Mouse (Mus musculus) intestine, embryonic 15.5 days (tissue): Measurements from ENCODE around the gene Fmn2. TPM values are rescaled to one million over a fixed set of nuclear protein-coding genes. Genes with fewer than 3 reads are reported as not detected.

Experiments
- ATAC-seq: fragments of 200-750 bp; cut with Nextera tagmentation; 2 replicates; pipeline ENCODE4 v1.8.0; 2017; ENCODE audit warnings: moderate TSS enrichment, moderate library complexity
- H3K27ac ChIP-seq: fragments of 300-500 bp; sonication (generic); 2 replicates; pipeline ENCODE4 v1.5.1; 2015; ENCODE audit warnings: mild to moderate bottlenecking, inconsistent platforms
- H3K27me3 ChIP-seq: fragments of 300-500 bp; sonication (generic); replicated peaks from 2 replicates; pipeline ENCODE4 v1.6.1; 2015; ENCODE audit warnings: inconsistent platforms
- H3K36me3 ChIP-seq: fragments of 300-500 bp; sonication (generic); 2 replicates; pipeline ENCODE4 v1.6.1; 2015; ENCODE audit warnings: inconsistent platforms
- H3K4me1 ChIP-seq: fragments of 300-500 bp; sonication (generic); replicated peaks from 2 replicates; pipeline ENCODE4 v1.6.1; 2015; ENCODE audit warnings: inconsistent platforms
- H3K4me2 ChIP-seq: fragments of 300-500 bp; sonication (generic); replicated peaks from 2 replicates; pipeline ENCODE4 v1.6.1; 2015; ENCODE audit warnings: mild to moderate bottlenecking, inconsistent platforms
- H3K4me3 ChIP-seq: fragments of 300-500 bp; sonication (generic); replicated peaks from 2 replicates; pipeline ENCODE4 v1.5.1; 2015; ENCODE audit warnings: inconsistent platforms
- H3K9ac ChIP-seq: fragments of 300-500 bp; sonication (generic); 2 replicates; pipeline ENCODE4 v1.6.1; 2015; ENCODE audit warnings: inconsistent platforms
- H3K9me3 ChIP-seq: fragments of 300-500 bp; sonication (generic); 2 replicates; pipeline ENCODE4 v1.6.1; 2016; ENCODE audit warnings: inconsistent platforms
- WGBS: fragments of 180-500 bp; shearing (Covaris S2); methylation state at CpG from one replicate; pipeline ENCODE4 v1.1.7; 2015; 5-methylcytosine and 5-hydroxymethylcytosine counted together
- polyA plus RNA-seq: library from polyadenylated mRNA; unstranded; fragments of >200 nt; fragmentation: Nextera tagmentation; extraction: Ambion mirVana; gene quantifications from 2 replicates; pipeline ENCODE4 v1.2.1, GENCODE M21; 2015

The Fmn2 gene
- polyA plus RNA-seq, 1 experiment from 2014 or later: 0.89 TPM

DNA sequence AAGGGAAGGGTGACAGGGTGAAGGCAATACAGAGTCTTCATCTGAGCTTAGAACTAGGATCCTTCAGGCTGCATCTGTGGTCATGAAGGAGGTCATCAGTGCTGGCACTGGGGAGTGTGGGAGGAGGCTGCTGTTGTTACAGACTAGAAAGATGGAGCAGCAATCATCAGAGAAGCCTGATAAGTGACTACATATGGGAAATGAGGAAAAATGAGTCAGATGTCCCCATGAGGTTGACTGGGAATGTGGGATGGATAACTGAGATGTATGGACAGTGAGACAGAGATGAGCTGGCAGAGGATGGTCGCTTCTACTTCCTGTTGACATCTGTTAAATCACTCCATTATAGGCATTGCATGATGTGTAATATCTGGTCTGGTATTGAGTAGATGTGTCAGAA is 139.3 kb downstream of the Fmn2 start:
- Histone ChIP-seq H3K9me3 (no peaks in the 10 kb centered on the region), H3K4me3 (no peak overlapping the region), H3K4me1 (no peaks in the 10 kb centered on the region), H3K36me3 (no peaks in the 10 kb centered on the region), H3K27me3 (no peaks in the 10 kb centered on the region), H3K4me2 (no peak overlapping the region), H3K9ac (no peak overlapping the region), H3K27ac (no peak overlapping the region)
- WGBS: 83% methylated on average over 1 of the region's 1 CpGs
- ATAC-seq: no peak

GRCm38 (mm10) chr1:174643431-174644010 is 141.9 kb downstream of the Fmn2 start:
- no peak for ATAC-seq
- Histone ChIP-seq H3K9me3 (no peaks in the 10 kb centered on the region), H3K9ac (no peak overlapping the region), H3K4me1 (no peaks in the 10 kb centered on the region), H3K4me3 (no peak overlapping the region), H3K27ac (no peak overlapping the region), H3K36me3 (no peaks in the 10 kb centered on the region), H3K4me2 (no peak overlapping the region), H3K27me3 (no peaks in the 10 kb centered on the region)
- WGBS: 93% methylated on average over 5 of the region's 5 CpGs

- no peak for ATAC-seq
- H3K9ac ChIP-seq: no peak overlapping the region
- 95% methylated on average over 11 of the region's 11 CpGs for WGBS
- no peaks in the 10 kb centered on the region for H3K4me1 ChIP-seq
- no peaks in the 10 kb centered on the region for H3K36me3 ChIP-seq
- H3K4me3 ChIP-seq: no peak overlapping the region
- no peak overlapping the region for H3K4me2 ChIP-seq
- no peaks in the 10 kb centered on the region for H3K27me3 ChIP-seq
- no peaks in the 10 kb centered on the region for H3K9me3 ChIP-seq
- no peak overlapping the region for H3K27ac ChIP-seq
Observed at GRCm38 (mm10) chr1:174649421-174649826, 147.8 kb downstream of the Fmn2 start.

DNA sequence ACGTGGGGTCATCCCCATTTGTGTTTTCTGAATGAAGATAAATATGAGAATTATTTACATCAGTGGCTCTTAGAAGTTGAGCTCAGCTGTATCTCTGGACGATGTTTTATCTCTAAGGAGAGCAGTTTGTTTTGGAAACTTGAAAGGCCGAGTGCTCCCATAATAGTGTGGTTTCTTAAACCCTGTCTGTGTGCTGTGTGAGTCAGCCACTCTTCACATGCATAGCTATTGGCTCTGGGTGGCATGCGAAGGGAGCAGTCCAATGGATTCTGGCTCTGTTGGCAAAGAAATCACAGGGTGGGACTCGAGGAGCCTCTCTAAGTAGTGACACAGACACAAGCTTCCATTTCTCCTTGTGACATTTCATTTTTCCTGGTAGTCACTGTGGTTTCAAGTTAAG is 152.9 kb downstream of the Fmn2 start:
- ATAC-seq: no peak
- whole genome bisulfite sequencing: 33% methylated on average over 5 of the region's 5 CpGs
- H3K4me2 ChIP-seq: no peak overlapping the region
- H3K27me3 ChIP-seq: no peaks in the 10 kb centered on the region
- H3K9me3 ChIP-seq: no peaks in the 10 kb centered on the region
- H3K36me3 ChIP-seq: no peaks in the 10 kb centered on the region
- no peak overlapping the region for H3K27ac ChIP-seq
- H3K4me1 ChIP-seq: no peaks in the 10 kb centered on the region
- H3K4me3 ChIP-seq: no peak overlapping the region
- H3K9ac ChIP-seq: no peak overlapping the region

DNA sequence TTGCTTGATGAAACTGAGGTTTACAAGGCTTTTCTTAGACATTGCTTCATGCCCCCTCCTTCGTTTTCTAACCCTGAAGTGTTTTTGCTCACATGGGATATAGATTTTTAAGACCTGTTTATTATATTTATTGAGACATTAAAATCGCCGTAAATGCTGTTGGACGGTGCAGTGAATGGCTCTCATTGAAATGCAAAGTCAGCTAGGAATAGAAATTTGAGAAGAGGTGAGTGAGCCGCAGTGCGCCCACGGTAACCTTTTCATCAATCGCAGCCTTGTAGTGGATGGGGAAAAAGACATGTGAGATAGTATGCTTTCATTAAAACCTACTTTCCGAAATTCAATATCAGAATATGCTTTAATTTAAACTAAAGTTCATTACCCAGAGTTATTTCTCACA is 153.7 kb downstream of the Fmn2 start:
- WGBS: 74% methylated on average over 9 of the region's 9 CpGs
- no peak for ATAC-seq

GRCm38 (mm10) chr1:174656554-174656953 is 154.9 kb downstream of the Fmn2 start:
- no peak overlapping the region for H3K27ac ChIP-seq
- no peak for ATAC-seq
- no peak overlapping the region for H3K9ac ChIP-seq
- H3K36me3 ChIP-seq: no peaks in the 10 kb centered on the region
- 93% methylated on average over 4 of the region's 4 CpGs for WGBS
- no peaks in the 10 kb centered on the region for H3K9me3 ChIP-seq
- no peak overlapping the region for H3K4me2 ChIP-seq
- no peaks in the 10 kb centered on the region for H3K27me3 ChIP-seq
- H3K4me3 ChIP-seq: no peak overlapping the region
- H3K4me1 ChIP-seq: no peaks in the 10 kb centered on the region

More for the DNA sequence above, 153.7 kb downstream of the Fmn2 start:
- no peak overlapping the region for H3K9ac ChIP-seq
- H3K27me3 ChIP-seq: no peaks in the 10 kb centered on the region
- no peaks in the 10 kb centered on the region for H3K4me1 ChIP-seq
- H3K36me3 ChIP-seq: no peaks in the 10 kb centered on the region
- no peak overlapping the region for H3K27ac ChIP-seq
- H3K4me3 ChIP-seq: no peak overlapping the region
- H3K4me2 ChIP-seq: no peak overlapping the region
- H3K9me3 ChIP-seq: no peaks in the 10 kb centered on the region

GRCm38 (mm10) chr1:174659459-174660223 is 158.0 kb downstream of the Fmn2 start:
- peak; percentile 67 for ATAC-seq
- no peaks in the 10 kb centered on the region for H3K9me3 ChIP-seq
- H3K4me2 ChIP-seq: no peak overlapping the region
- H3K27ac ChIP-seq: no peak overlapping the region
- no peaks in the 10 kb centered on the region for H3K27me3 ChIP-seq
- 28% methylated on average over 12 of the region's 12 CpGs for WGBS
- no peaks in the 10 kb centered on the region for H3K4me1 ChIP-seq
- H3K36me3 ChIP-seq: no peaks in the 10 kb centered on the region
- no peak overlapping the region for H3K4me3 ChIP-seq
- H3K9ac ChIP-seq: no peak overlapping the region

DNA sequence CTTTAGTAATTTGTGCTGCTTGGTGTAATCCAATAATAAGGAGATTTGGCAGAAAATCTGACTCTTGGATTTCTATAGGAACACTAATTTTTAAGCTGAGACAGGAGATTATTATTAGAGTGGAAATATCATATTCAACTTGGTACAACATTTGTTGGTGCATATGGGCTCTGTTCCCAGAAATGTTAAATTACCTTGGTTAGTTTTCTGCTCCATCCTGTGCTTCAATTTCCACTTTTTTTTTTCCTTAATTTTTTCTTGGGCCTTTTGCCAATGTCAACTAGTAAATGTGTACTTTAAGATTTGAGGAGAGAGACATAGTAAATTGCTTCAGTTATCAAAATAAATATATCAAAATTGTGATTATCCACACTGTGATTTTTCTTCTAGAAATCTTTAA is 163.5 kb downstream of the Fmn2 start:
- H3K27me3 ChIP-seq: no peaks in the 10 kb centered on the region
- no peaks in the 10 kb centered on the region for H3K36me3 ChIP-seq
- no peak for ATAC-seq
- H3K4me3 ChIP-seq: no peak overlapping the region
- H3K27ac ChIP-seq: no peak overlapping the region
- H3K9ac ChIP-seq: no peak overlapping the region
- no peaks in the 10 kb centered on the region for H3K9me3 ChIP-seq
- no peaks in the 10 kb centered on the region for H3K4me1 ChIP-seq
- H3K4me2 ChIP-seq: no peak overlapping the region

DNA sequence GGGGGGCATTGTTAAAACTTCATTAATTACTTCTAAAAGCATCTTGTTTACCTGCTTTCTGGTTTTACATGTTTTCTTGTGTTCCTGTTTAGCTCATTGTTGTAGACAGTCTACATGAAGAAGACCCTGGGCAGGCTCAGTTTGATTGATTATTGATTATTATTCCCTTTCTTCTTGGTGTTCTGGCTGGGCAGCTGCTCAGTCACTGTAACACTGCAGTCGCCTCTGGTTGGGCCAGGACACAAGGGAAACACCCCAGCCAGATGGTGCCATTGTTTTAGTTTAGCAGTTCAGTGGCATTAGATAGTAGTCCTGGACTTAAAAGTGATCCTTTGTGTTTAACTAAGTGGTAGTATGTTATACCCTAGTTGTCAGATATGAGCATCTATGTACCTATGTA is 167.5 kb downstream of the Fmn2 start:
- ATAC-seq: no peak
- 93% methylated on average over 1 of the region's 1 CpGs for WGBS
- Histone ChIP-seq H3K36me3 (no peaks in the 10 kb centered on the region), H3K9ac (no peak overlapping the region), H3K4me2 (no peak overlapping the region), H3K27me3 (no peaks in the 10 kb centered on the region), H3K4me3 (no peak overlapping the region), H3K27ac (no peak overlapping the region), H3K9me3 (no peaks in the 10 kb centered on the region), H3K4me1 (no peaks in the 10 kb centered on the region)

DNA sequence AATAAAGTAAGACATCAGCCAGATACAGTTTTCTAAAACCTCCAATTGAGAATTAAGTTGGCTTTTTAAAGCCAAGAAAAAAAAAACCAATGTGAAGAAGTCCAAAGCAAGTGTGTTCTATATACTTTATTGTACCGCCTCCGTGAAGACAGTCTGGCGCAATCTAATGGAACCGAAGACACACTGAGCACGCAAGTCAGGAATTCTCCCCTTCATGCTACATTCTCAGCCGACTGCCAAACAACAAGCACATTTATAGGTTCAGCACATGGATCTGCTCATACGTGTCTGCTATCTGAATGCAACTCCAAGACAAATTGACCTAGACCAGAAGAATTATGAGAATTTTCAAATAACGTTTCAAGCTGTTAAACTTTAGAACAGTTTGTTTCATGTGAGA is 169.2 kb downstream of the Fmn2 start:
- no peaks in the 10 kb centered on the region for H3K9me3 ChIP-seq
- H3K36me3 ChIP-seq: no peaks in the 10 kb centered on the region
- no peaks in the 10 kb centered on the region for H3K27me3 ChIP-seq
- no peaks in the 10 kb centered on the region for H3K4me1 ChIP-seq
- 63% methylated on average over 8 of the region's 8 CpGs for WGBS
- H3K4me2 ChIP-seq: no peak overlapping the region
- H3K9ac ChIP-seq: no peak overlapping the region
- no peak overlapping the region for H3K4me3 ChIP-seq
- H3K27ac ChIP-seq: no peak overlapping the region
- ATAC-seq: no peak

- Histone ChIP-seq H3K4me3 (no peak overlapping the region), H3K4me1 (0 out of 2 replicates have a peak, but pooled peaks cover 2% of the 10 kb centered on the region), H3K36me3 (no peaks in the 10 kb centered on the region), H3K27ac (no peak overlapping the region), H3K4me2 (no peak overlapping the region), H3K27me3 (no peaks in the 10 kb centered on the region), H3K9ac (no peak overlapping the region), H3K9me3 (no peaks in the 10 kb centered on the region)
- no peak for ATAC-seq
- 67% methylated on average over 8 of the region's 8 CpGs for WGBS
Observed at GRCm38 (mm10) chr1:174674586-174674985, 173.0 kb downstream of the Fmn2 start.

GRCm38 (mm10) chr1:174675316-174675715 is 173.7 kb downstream of the Fmn2 start:
- Histone ChIP-seq H3K4me3 (no peak overlapping the region), H3K4me2 (no peak overlapping the region), H3K9me3 (no peaks in the 10 kb centered on the region), H3K4me1 (0 out of 2 replicates have a peak, but pooled peaks cover 2% of the 10 kb centered on the region), H3K27me3 (no peaks in the 10 kb centered on the region), H3K36me3 (no peaks in the 10 kb centered on the region), H3K27ac (no peak overlapping the region), H3K9ac (no peak overlapping the region)
- 48% methylated on average over 6 of the region's 6 CpGs for WGBS
- ATAC-seq: no peak

DNA sequence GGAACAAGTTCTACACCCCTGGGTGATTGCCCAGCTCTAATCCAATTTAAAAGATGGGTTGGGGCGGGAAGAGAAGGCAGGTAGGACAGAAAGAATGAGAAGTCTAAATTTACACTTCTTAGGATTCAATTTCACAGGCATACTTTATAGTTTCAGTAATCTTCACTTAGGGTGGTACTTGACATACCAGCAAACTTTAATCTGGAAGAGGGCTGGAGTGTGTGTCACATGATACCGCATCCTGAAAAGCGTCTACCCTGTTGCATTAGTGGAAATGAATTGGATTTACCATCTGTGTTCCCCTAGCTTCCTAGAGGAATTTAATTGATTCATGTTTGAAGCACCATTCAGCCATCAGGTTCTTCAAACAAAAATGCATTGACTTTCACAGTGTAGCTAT is 174.6 kb downstream of the Fmn2 start:
- no peaks in the 10 kb centered on the region for H3K36me3 ChIP-seq
- H3K27ac ChIP-seq: no peak overlapping the region
- H3K4me3 ChIP-seq: no peak overlapping the region
- no peak for ATAC-seq
- no peaks in the 10 kb centered on the region for H3K27me3 ChIP-seq
- H3K4me2 ChIP-seq: no peak overlapping the region
- 0 out of 2 replicates have a peak, but pooled peaks cover 2% of the 10 kb centered on the region for H3K4me1 ChIP-seq
- no peaks in the 10 kb centered on the region for H3K9me3 ChIP-seq
- H3K9ac ChIP-seq: no peak overlapping the region
- WGBS: 81% methylated on average over 3 of the region's 3 CpGs
